Mouse (Mus musculus): Measurements from ENCODE around the gene Hmbs. TPM values are rescaled to one million over a fixed set of nuclear protein-coding genes. Genes with fewer than 3 reads are reported as not detected.
"Not testable (repeated sequence)": the region's sequence is repeated elsewhere in the genome, so short reads cannot be mapped to it uniquely, and the experiment has no call there.

Hmbs gene
- total RNA-seq, 2 experiments from 2014 or later: 17.9 to 18.0 TPM

- no peak for DNase-seq (ENCODE audit: low spot score in 2 of 2)
- intact Hi-C loops (cut with DNase I): no loop called here
These were observed 36.8 kb downstream of the Hmbs start for GRCm38 (mm10) chr9:44307248-44307647.

DNA sequence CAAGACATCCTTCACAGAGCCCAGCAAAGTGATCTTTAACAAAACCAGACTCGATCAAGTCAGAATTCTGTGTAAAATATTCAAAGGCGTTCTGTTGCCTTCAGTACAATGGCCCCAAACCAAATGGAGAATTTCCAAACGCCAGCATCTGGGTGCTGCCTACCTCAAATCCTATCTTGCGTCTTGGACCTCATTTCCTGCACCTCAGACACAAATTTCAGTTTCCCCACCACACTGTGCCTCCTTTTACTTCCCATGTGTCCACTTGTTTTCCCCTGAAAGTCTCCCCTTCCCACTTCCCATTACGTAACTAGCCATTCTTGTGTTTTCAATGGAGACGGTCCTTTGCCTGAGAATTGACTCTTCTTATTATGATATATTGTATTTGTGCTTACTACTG lies 37.5 kb downstream of the Hmbs start:
- intact Hi-C loops (cut with DNase I): no loop called here
- DNase-seq (ENCODE audit: low spot score in 2 of 2): no peak

GRCm38 (mm10) chr9:44305466-44306079 lies 38.5 kb downstream of the Hmbs start, which contains the start of gene Hinfp:
Hinfp (minus strand) TSS chr9:44305671.
- intact Hi-C loops (cut with DNase I): no loop called here
- DNase-seq (ENCODE audit: low spot score in 2 of 2): peak; percentile 98

DNA sequence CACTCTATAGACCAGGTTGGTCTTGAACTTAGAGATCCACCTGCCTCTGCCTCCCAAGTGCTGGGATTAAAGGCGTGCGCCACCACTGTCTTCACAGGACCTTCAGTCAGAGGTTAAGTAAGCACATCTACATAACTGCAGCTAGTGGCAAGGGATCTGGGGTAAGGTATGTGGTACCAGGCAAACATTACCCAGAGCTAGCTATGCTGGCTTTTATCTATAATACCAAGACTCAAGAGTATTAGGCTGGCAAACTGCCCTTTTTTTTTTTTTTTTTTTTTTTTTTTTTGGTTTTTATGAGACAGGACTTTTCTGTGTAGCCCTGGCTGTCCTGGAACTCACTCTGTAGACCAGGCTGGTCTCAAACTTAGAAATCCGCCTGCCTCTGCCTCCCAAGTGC lies 44.0 kb downstream of the Hmbs start:
- intact Hi-C loops (cut with DNase I); DNase-seq (ENCODE audit: low spot score in 2 of 2): not testable (repeated sequence)

DNA sequence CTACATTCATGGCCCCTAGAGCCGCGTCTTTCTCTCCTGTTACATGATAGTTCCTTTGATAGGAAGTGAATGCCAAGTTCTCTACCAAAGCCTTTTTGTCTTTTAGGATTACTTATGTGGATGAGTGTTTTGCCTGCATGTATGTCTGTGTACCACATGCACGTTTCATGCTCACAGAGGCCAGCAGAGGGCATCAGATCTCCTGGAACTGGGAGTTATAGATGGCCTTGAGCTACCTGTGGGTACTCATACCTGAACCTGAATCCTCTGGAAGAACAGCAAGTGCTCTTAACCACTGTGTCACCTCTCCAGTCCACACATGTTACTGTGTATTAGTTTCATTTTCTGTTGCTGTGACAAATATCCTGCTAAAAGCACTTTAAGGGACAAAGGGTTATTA lies 51.5 kb downstream of the Hmbs start:
- no peak for DNase-seq (ENCODE audit: low spot score in 2 of 2)
- intact Hi-C loops (cut with DNase I): no loop called here

DNA sequence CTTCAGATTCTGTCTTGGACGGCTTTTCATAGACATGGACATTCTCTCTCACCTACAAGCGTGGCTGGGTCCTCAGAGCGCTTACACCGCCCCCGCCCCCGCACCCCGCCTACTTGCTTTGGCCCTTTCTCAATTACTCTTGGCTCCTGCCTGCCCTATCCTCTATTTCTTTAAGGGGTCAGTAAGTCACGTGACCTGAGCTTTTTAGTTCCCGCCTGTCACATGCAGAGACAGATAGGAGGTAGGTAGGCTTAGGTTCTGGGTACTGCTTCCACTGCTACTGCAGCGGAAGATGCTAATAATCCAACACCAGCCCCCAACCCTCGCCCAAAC lies 55.1 kb downstream of the Hmbs start:
- intact Hi-C loops (cut with DNase I): no loop called here
- no peak for DNase-seq (ENCODE audit: low spot score in 2 of 2)

- peak; percentile 66 to 75 for DNase-seq (ENCODE audit: low spot score in 2 of 2)
- intact Hi-C loops (cut with DNase I): no loop called here
These were observed 55.7 kb downstream of the Hmbs start, which contains the start of gene Abcg4 for GRCm38 (mm10) chr9:44288076-44288958. Abcg4 (minus strand) TSS chr9:44288615.

DNA sequence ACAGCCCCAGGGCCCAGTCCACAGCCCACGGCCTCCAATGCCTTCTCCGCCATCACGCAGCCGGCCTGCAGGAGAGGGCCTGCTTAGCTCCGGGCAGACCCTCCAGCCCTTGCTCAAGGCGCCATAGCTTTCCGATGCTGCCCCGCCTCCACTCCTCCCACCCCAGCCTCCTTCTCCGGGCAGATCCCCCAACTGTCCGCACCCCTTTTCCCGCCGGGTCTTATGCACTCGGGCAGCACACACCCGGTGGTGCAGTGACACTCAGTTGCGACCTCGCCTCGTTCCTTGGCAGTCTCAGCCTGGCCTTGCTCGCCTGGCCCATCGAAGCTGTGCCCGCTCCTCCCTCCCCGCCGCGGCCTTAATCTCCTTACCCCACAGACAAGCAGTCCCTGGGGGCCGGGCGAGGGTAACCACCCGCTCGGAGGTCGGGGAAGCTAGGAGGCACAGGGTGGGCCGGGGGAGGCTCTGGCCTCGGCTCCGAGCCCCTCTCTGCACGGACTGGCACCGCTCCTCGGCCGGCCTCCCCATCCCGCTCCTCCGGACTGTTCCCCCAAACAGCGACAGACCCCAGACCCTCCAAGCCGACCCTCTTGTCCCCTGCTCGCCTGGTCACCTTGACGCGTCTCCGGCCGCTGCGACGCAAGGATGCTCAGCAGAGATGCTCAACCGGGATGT lies 56.5 kb downstream of the Hmbs start:
- intact Hi-C loops (cut with DNase I): no loop called here
- peak; percentile 36 to 52 for DNase-seq (ENCODE audit: low spot score in 2 of 2)

DNA sequence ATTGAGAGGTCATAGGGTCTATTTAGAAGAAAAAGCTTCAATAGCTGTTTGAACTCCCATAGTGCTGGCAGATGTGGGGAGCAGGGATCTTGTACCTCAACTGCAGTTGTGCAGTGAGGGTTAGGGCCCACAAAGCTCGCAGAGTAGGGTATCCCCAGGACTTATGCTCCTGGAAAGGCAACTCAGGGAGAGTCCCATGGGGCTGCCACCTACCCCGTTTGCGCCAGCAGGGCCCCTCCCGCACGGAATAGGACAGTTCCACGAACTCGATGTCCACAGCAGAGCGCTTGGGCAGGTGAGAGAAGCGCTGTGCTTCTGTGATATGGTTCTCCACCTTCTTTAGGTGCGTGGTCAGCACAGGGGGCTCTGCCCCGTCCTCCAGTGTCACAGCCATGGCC lies 57.0 kb downstream of the Hmbs start:
- intact Hi-C loops (cut with DNase I): no loop called here

More for the DNA sequence above, 57.0 kb downstream of the Hmbs start:
- DNase-seq (ENCODE audit: low spot score in 2 of 2): peak in 1 of 2 experiments; percentile 18

Small RNAs within 50 kb of the gene (microRNA-seq; reads per million reads assigned to microRNA genes)
- not detected for gene Gm44335

Other genes with a start within 250 kb of the Hmbs start
- gene Mfrp, start 242.5 kb downstream of the Hmbs start, total RNA-seq (2021): under 1 TPM in 1 of 2 experiments, not detected in 1; 0.22 TPM
- gene C1qtnf5, start 237.0 kb downstream of the Hmbs start, total RNA-seq (2021): 10 to 100 TPM; 15.1 to 19.3 TPM
- gene Gm49380, start 230.7 kb downstream of the Hmbs start, total RNA-seq (2021): 1 to 10 TPM in 1 of 2 experiments, not detected in 1; 1.0 TPM
- gene Rnf26, start 230.7 kb downstream of the Hmbs start, total RNA-seq (2021): 10 to 100 TPM; 29.2 to 35.7 TPM
- 10 to 100 TPM; 14.9 to 18.4 TPM for gene Mcam, start 209.8 kb downstream of the Hmbs start, total RNA-seq (2021)
- gene Cbl, start 110.2 kb downstream of the Hmbs start, total RNA-seq (2021): 10 to 100 TPM; 45.2 to 65.1 TPM
- 1 to 10 TPM; 1.3 to 2.7 TPM for gene Ccdc153, start 103.6 kb downstream of the Hmbs start, total RNA-seq (2021)
- gene Pdzd3, start 92.8 kb downstream of the Hmbs start, total RNA-seq (2021): under 1 TPM; 0.57 to 0.82 TPM
- 10 to 100 TPM; 12.1 to 14.1 TPM for gene Nlrx1, start 75.6 kb downstream of the Hmbs start, total RNA-seq (2021)
- gene Abcg4, start 55.6 kb downstream of the Hmbs start, total RNA-seq (2021): 10 to 100 TPM; 56.6 to 65.0 TPM
- gene Hinfp, start 38.6 kb downstream of the Hmbs start, total RNA-seq (2021): 10 to 100 TPM; 24.4 to 31.8 TPM
- gene C2cd2l, start 23.9 kb downstream of the Hmbs start, total RNA-seq (2021): 100 to 1,000 TPM; 213 to 219 TPM
- gene Dpagt1, start 18.2 kb downstream of the Hmbs start, total RNA-seq (2021): 10 to 100 TPM; 12.3 to 15.8 TPM
- 10 to 100 TPM; 53.2 to 62.5 TPM for gene H2afx, start 9.5 kb downstream of the Hmbs start, total RNA-seq (2021)
- gene Vps11, start 17.4 kb upstream of the Hmbs start, total RNA-seq (2021): 10 to 100 TPM; 52.5 to 55.5 TPM
- gene Hyou1, start 35.3 kb upstream of the Hmbs start, total RNA-seq (2021): 100 to 1,000 TPM; 113 to 146 TPM
- gene Slc37a4, start 52.6 kb upstream of the Hmbs start, total RNA-seq (2021): 10 to 100 TPM; 27.6 to 33.4 TPM
- 100 to 1,000 TPM; 631 to 695 TPM for gene Rps25, start 62.9 kb upstream of the Hmbs start, total RNA-seq (2021)
- 10 to 100 TPM; 67.0 to 69.5 TPM for gene Trappc4, start 63.4 kb upstream of the Hmbs start, total RNA-seq (2021)
- gene Ccdc84, start 74.3 kb upstream of the Hmbs start, total RNA-seq (2021): 10 to 100 TPM; 17.6 to 20.7 TPM
- gene Foxr1, start 96.9 kb upstream of the Hmbs start, total RNA-seq (2021): not detected
- gene Upk2, start 110.7 kb upstream of the Hmbs start, total RNA-seq (2021): not detected
- 10 to 100 TPM; 58.1 to 70.0 TPM for gene Bcl9l, start 138.6 kb upstream of the Hmbs start, total RNA-seq (2021)
- gene Cxcr5, start 217.6 kb upstream of the Hmbs start, total RNA-seq (2021): not detected